Mouse (Mus musculus): ENCODE measurements at regions not wholly inside any gene's neighbourhood (a gene's known extent, or its start where the extent isn't known, plus 50 kb on each side); places are given as distances from the start of the nearest gene placed in this dataset.

DNA sequence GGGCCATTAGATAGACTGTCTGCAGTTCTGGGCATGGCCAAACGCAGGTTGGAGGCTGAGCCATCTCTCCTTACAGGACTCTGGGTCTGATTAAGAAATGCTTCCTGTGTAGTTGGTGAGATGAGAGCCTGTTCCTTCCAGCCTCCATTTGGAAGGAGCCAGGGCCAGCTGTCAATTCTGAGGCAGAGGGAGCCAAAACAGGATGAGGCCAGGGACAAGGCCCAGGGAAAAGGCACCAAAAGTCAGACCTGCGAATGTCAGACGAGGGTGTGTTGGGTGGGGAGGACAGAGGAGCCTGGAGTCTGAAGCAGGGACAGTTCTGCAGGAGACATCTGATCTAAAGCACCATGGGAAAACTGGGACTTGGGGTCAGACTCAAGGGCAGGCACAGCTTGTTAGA, 335.9 kb upstream of the Trpc7 start:
- no peak for TF ChIP-seq CTCF (IDR thresholded peaks at IDR 0.05; ENCODE audit: control insufficient read depth, insufficient read depth, insufficient read length)
- no peak for TF ChIP-seq MAX (IDR thresholded peaks at IDR 0.05)
- no peak for TF ChIP-seq MYOD1 (IDR thresholded peaks at IDR 0.05; ENCODE audit: control insufficient read depth, insufficient read length, low read depth)
- TF ChIP-seq USF1 (IDR thresholded peaks at IDR 0.05; ENCODE audit: low read depth): no peak
- no peak for TF ChIP-seq CEBPB (IDR thresholded peaks at IDR 0.05; ENCODE audit: low read depth)
